Mouse (Mus musculus) megakaryocyte, embryonic 14.5 days (primary cell): ENCODE measurements around the gene Sat2.

Experiments used
- FLI1 ChIP-seq: IDR thresholded peaks from 2 replicates; pipeline ENCODE4 v1.6.1; 2012; ENCODE audit warnings: low read length, inconsistent platforms, mixed read lengths
- GATA1 ChIP-seq: IDR thresholded peaks from 3 replicates; pipeline ENCODE4 v1.6.1; 2012; ENCODE audit warnings: mixed read lengths, low read length, inconsistent platforms, borderline replicate concordance

GRCm38 (mm10) chr11:69576307-69576706 is 45.5 kb upstream of the Sat2 start:
- no peak for TF ChIP-seq GATA1
- TF ChIP-seq FLI1 = no peak
